ENCODE assay signal across 8 mouse cellular contexts in the genomic region with DNA sequence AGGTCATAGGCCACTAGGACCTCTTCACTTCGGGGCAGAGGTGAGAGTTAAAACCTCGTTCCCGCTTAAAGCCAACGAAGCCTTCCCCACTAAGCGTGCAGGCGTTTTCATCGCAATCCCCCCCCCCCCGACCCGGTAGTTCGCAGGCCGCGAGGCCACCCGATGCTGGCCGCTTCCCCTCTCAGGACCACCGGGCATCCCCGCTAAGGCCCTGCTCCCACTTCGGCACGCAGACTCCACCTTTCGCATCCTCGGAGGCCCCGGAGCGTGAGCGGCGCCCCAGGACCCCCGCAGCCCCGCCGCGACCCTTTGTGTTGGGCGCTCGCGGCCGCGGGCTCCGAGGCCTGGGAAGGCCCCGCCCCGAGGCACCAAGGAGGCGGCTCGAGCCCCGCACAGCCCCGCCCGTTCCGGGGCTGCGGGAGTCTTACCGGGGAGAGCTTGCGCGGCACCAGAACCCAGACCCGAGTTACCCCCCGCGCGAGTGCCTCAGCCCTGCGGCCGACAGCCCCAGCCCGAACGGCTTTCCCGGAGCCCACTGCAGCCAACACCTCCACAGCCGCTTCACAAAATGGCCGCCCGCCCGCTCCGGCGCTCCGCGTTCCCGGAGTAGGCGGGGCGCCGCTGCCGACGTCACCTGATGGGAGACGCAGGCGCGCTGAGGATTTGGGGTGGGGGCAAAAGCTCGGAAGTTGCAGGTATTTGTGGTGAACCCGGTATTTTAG. TPM values are rescaled to one million over a fixed set of nuclear protein-coding genes. Genes with fewer than 3 reads are reported as not detected.
DNase-seq lines count a peak whose midpoint lies in the region; ATAC-seq lines count a peak whose summit lies in the region.

Gene Cpne1, minus strand, starts transcription at position 608 of the 722 bp plus-strand sequence.
Gene Rbm12, minus strand, starts transcription at position 621 of the 722 bp plus-strand sequence.

- H3K9me3 ChIP-seq in hindbrain, embryonic 12.5 days (replicated peaks) = no peaks in the 10 kb centered on the region

- peak within 1 kb of the TSS; percentile 93 for H3K27ac ChIP-seq in hindbrain, embryonic 12.5 days

- no peaks in the 10 kb centered on the region for H3K27me3 ChIP-seq in hindbrain, embryonic 12.5 days

- DNase-seq in Muller cell, postnatal 12 days (ENCODE audit: inconsistent ontology term) = peak; percentile 95
- peak; percentile 88 for DNase-seq in cerebellum, adult 9-11 months
- DNase-seq in frontal cortex, postnatal 10 days (ENCODE audit: low spot score in 2 of 2) = peak; percentile 75 to 91
- DNase-seq in layer of hippocampus, postnatal 14 days (ENCODE audit: low spot score in 2 of 2) = peak; percentile 92 to 93
- peak; percentile 93 for DNase-seq in lung, postnatal 14 days
- DNase-seq in retina, adult 2 months (ENCODE audit: low read depth, low spot score) = peak; percentile 69
- peak; percentile 95 to 96 for DNase-seq in thymus, postnatal 36 days

- WGBS in hindbrain, embryonic 12.5 days = under 1% methylated on average over 74 of the region's 74 CpGs

- peak; percentile 94 for ATAC-seq in hindbrain, embryonic 12.5 days (ENCODE audit: low FRiP score)

- H3K36me3 ChIP-seq in hindbrain, embryonic 12.5 days = no peaks in the 10 kb centered on the region

- peak within 1 kb of the TSS; percentile 95 for H3K4me3 ChIP-seq in hindbrain, embryonic 12.5 days

- peaks cover 11% of the 10 kb centered on the region for H3K4me1 ChIP-seq in hindbrain, embryonic 12.5 days

- peak within 1 kb of the TSS; percentile 97 for H3K9ac ChIP-seq in hindbrain, embryonic 12.5 days

- peak within 1 kb of the TSS; percentile 75 for H3K4me2 ChIP-seq in hindbrain, embryonic 12.5 days (replicated peaks)

RNA-seq across cellular contexts. Expression of gene Cpne1, which starts in this region (rescaled TPM):
- polyA plus RNA-seq in hindbrain, embryonic 12.5 days (2016; fragmentation: Nextera tagmentation; extraction: Ambion mirVana) = 48.4 and 52.2 TPM in 2 replicates
- total RNA-seq in layer of hippocampus, postnatal 14 days (2021) = 10 to 100 TPM; 25.8 to 26.8 TPM

RNA-seq across cellular contexts. Expression of gene Rbm12, which starts in this region (rescaled TPM):
- 38.9 and 39.9 TPM in 2 replicates for polyA plus RNA-seq in hindbrain, embryonic 12.5 days (2016; fragmentation: Nextera tagmentation; extraction: Ambion mirVana)
- 10 to 100 TPM; 29.8 to 30.5 TPM for total RNA-seq in layer of hippocampus, postnatal 14 days (2021)

Comparison
In these comparisons a context has a peak if more than half of its experiments do, and no peak if none do; other contexts are left out.
1. Peak in every context shown above with its lines: DNase-seq, ATAC-seq, H3K4me3 ChIP-seq and H3K27ac ChIP-seq.